Mouse (Mus musculus) cerebellum, postnatal 36 days (tissue): ENCODE results near the gene Atf2.
"Not testable (repeated sequence)": the region's sequence is repeated elsewhere in the genome, so short reads cannot be mapped to it uniquely, and the experiment has no call there.

Source experiments
- DNase-seq, 2 experiments: peaks; one replicate each; pipeline ENCODE4 v3.0.0; 2021 to 2022; ENCODE audit warnings: mixed read lengths in 2 of 2

Atf2 gene

GRCm38 (mm10) chr2:73892464-73893296, at the start of gene Atf2:
Gene Atf2, minus strand, starts transcription at chr2:73892639.
- peak; percentile 99 to 100 for DNase-seq

- no peak for DNase-seq
Observed at GRCm38 (mm10) chr2:73941281-73941680, 48.8 kb upstream of the Atf2 start.

GRCm38 (mm10) chr2:73940471-73940870, 48.0 kb upstream of the Atf2 start:
- no peak for DNase-seq

- no peak for DNase-seq
Observed at GRCm38 (mm10) chr2:73938896-73939295, 46.5 kb upstream of the Atf2 start.

GRCm38 (mm10) chr2:73932676-73933313, 40.4 kb upstream of the Atf2 start:
- peak; percentile 91 to 97 for DNase-seq

DNA sequence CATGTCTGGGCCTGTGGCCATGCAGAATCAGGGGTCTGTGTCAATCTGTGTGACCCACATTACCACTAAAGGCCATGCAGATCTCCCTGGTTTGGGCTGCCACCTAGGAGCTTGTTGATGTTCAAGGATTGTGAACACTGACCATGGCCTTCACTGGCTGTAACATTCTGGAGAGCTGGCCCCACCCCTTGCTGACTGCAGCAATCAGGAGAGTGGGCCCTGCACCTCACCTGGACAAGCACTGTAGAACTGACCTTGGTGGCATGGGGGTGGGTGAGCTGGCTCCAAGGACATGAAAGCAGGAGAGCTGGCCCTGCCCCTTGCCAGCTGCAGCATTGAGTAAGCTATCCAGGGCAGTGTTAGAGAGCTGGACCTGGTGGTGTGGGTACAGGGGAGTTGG, 35.3 kb upstream of the Atf2 start:
- no peak for DNase-seq

GRCm38 (mm10) chr2:73925539-73925938, 33.1 kb upstream of the Atf2 start:
- no peak for DNase-seq

DNA sequence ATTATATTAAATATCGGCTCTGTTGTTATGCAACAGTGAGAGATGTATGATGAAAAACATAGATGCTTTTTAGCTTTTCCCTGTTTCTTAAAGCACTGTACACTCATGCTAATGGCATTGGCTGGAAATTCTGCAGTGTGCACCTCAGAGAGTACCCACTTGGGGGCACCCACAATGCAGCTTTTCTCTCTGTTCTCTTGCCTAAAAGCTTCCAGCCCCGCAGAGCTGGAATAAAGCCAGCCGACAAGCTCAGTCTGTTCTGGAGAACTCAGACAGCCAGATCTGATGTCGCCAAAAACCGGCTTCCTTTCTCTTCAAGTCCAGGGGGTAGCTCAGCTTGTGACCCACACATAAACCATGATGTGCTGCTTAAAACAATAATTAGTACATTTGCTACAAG, 32.6 kb upstream of the Atf2 start:
- DNase-seq = peak; percentile 95

DNA sequence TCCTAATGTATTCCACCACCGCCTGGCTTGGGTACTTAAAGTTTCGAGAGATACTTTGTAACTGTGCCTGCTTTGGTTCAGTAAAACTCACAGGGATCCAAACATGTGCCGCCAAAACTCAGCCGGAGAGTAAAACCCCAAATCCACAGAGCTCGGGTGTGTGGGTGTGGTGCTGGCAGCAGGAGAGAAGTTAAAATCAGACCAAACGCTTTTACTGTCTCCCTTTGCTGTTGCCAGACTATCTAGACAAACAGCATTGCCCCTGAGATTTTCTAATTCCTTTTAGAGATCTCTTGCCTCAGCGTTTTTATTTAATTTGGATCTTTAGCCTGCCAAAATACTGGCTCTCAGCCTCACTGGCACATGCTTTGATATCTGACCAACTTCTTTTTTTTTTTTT, 27.2 kb upstream of the Atf2 start:
- no peak for DNase-seq

GRCm38 (mm10) chr2:73912264-73912663, 19.8 kb upstream of the Atf2 start:
- DNase-seq = no peak

GRCm38 (mm10) chr2:73911175-73911700, 18.8 kb upstream of the Atf2 start, which contains the start of gene Atp5g3:
Gene Atp5g3, minus strand, starts transcription at chr2:73911326.
- peak; percentile 92 to 94 for DNase-seq

- DNase-seq = peak; percentile 48 to 60
Observed at GRCm38 (mm10) chr2:73910571-73911174, 18.2 kb upstream of the Atf2 start.

GRCm38 (mm10) chr2:73909116-73909515, 16.7 kb upstream of the Atf2 start:
- no peak for DNase-seq

DNA sequence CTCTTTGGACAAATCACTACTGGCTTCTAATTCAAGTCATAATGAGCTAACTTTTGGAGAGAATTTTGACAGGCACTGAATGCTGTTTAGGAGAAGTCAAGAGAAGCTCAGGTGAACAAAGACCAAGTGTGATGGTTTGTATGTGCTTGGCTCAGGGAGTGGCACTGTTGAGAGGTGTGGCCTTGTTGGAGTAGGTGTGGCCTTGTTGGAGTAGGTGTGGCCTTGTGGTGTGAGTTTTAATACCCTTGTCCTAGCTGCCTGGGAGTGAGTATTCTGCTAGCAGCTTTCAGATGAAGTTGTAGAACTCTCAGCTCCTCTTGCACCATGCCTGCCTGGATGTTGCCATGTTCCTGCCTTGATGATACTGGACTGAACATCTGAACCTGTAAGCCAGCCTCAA, 12.2 kb upstream of the Atf2 start:
- not testable (repeated sequence) for DNase-seq

GRCm38 (mm10) chr2:73903536-73903935, 11.1 kb upstream of the Atf2 start:
- DNase-seq = no peak

GRCm38 (mm10) chr2:73902328-73902727, 9.9 kb upstream of the Atf2 start:
- not testable (repeated sequence) for DNase-seq

GRCm38 (mm10) chr2:73901169-73901568, 8.7 kb upstream of the Atf2 start:
- DNase-seq = no peak

GRCm38 (mm10) chr2:73900364-73900763, 7.9 kb upstream of the Atf2 start:
- no peak for DNase-seq

- not testable (repeated sequence) for DNase-seq
Observed at GRCm38 (mm10) chr2:73896919-73897318, 4.5 kb upstream of the Atf2 start.

GRCm38 (mm10) chr2:73893473-73894270, 1.2 kb upstream of the Atf2 start:
- peak in 1 of 2 experiments; percentile 11 for DNase-seq

- DNase-seq = peak in 1 of 2 experiments; percentile 58
Observed at GRCm38 (mm10) chr2:73891701-73892463, 557 bp downstream of the Atf2 start.

GRCm38 (mm10) chr2:73885997-73886396, 6.4 kb downstream of the Atf2 start:
- no peak for DNase-seq
